Mouse (Mus musculus) forebrain, embryonic 10.5 days (tissue): ENCODE results near the gene Misp. TPM values are rescaled to one million over a fixed set of nuclear protein-coding genes. Genes with fewer than 3 reads are reported as not detected.

Experiments used
- DNase-seq: peaks from one replicate; pipeline ENCODE4 v3.0.0-alpha.2; 2017; ENCODE audit warnings: low spot score; ENCODE audit errors: extremely low spot score
- H3K27ac ChIP-seq: fragments of 300-500 bp; sonication (generic); 2 replicates; pipeline ENCODE4 v1.5.1; 2016; ENCODE audit warnings: mild to moderate bottlenecking
- H3K27me3 ChIP-seq: fragments of 300-500 bp; sonication (generic); 2 replicates; pipeline ENCODE4 v1.6.1; 2016; ENCODE audit warnings: mild to moderate bottlenecking; ENCODE audit not compliant: poor library complexity, severe bottlenecking
- H3K36me3 ChIP-seq: fragments of 300-500 bp; sonication (generic); replicated peaks from 2 replicates; pipeline ENCODE4 v1.6.1; 2016; ENCODE audit warnings: mild to moderate bottlenecking, moderate library complexity
- H3K4me1 ChIP-seq: fragments of 300-500 bp; sonication (generic); 2 replicates; pipeline ENCODE4 v1.6.1; 2016
- H3K4me3 ChIP-seq: fragments of 300-500 bp; sonication (generic); 2 replicates; pipeline ENCODE4 v1.5.1; 2016; ENCODE audit warnings: mild to moderate bottlenecking, moderate library complexity
- H3K9me3 ChIP-seq: fragments of 300-500 bp; sonication (generic); 2 replicates; pipeline ENCODE4 v1.6.1; 2016; ENCODE audit warnings: mild to moderate bottlenecking, moderate library complexity
- WGBS: fragments of 180-500 bp; shearing (Covaris S2); methylation state at CpG from one replicate; pipeline ENCODE4 v1.1.7; 2016; 5-methylcytosine and 5-hydroxymethylcytosine counted together
- polyA plus RNA-seq: library from polyadenylated mRNA; unstranded; fragments of >200 nt; fragmentation: Nextera tagmentation; extraction: Ambion mirVana; gene quantifications from 2 replicates; pipeline ENCODE4 v1.2.1, GENCODE M21; 2016

The Misp gene
- polyA plus RNA-seq, 1 experiment from 2014 or later = 1.0 TPM

DNA sequence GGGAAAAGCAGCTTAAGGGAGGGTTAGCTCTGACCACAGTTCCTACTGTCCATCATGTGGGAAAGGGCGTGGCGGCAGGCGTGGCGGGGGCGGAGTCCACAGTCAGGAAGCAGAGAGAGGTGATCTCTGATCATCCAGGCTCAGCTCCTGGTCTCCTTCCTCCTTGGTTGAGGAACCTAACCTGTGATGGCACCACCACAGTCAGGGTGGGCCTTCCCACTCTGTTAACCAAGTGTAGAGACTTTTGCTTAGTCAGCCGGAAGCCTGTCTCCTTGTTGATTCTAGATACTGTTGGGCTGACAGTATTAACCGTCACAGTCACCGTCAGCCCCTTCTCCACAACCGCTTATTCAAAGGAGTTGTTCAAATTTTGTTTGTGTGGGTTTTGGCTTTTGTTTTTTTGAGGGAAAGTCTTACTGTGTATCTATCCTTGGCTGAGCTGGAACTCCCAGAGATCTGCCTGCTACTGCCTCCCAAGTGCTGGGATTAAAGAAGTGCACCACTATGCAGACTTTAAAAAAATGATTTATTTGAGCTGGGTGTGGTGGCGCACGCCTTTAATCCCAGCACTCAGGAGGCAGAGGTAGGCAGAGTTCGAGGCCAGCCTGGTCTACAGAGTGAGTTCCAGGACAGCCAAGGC, 22.4 kb upstream of the Misp start:
- no peak for DNase-seq
- H3K27ac ChIP-seq = no peak overlapping the region
- H3K27me3 ChIP-seq = no peaks in the 10 kb centered on the region
- H3K36me3 ChIP-seq = peaks cover 29% of the 10 kb centered on the region
- WGBS = 95% methylated on average over 12 of the region's 12 CpGs
- no peaks in the 10 kb centered on the region for H3K9me3 ChIP-seq
- H3K4me3 ChIP-seq = no peak overlapping the region
- peaks cover 68% of the 10 kb centered on the region for H3K4me1 ChIP-seq

DNA sequence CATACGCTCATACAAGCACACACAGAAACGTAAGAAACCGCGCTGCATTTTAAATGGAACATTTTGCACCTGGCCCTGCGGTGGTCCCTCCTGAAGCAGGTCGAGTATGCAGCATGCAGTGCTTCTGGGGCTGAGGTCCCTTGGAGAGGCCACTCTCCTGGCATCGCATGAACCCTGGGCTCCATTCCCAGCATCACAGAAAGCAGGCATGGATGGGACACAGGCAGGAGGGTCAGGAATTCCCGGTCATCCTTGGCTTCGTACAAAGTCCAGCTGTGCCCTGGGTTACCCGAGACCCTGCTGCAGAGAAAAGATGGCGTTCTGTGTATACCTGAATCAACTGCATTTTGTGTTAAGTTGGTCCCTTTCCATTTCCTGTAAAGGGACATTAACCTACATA, 20.3 kb upstream of the Misp start:
- peaks cover 70% of the 10 kb centered on the region for H3K4me1 ChIP-seq
- peaks cover 29% of the 10 kb centered on the region for H3K36me3 ChIP-seq
- DNase-seq = no peak
- 89% methylated on average over 11 of the region's 11 CpGs for WGBS
- H3K27ac ChIP-seq = no peak overlapping the region
- no peaks in the 10 kb centered on the region for H3K27me3 ChIP-seq
- no peaks in the 10 kb centered on the region for H3K9me3 ChIP-seq
- no peak overlapping the region; the same call in 1 of the 2 replicates for H3K4me3 ChIP-seq

DNA sequence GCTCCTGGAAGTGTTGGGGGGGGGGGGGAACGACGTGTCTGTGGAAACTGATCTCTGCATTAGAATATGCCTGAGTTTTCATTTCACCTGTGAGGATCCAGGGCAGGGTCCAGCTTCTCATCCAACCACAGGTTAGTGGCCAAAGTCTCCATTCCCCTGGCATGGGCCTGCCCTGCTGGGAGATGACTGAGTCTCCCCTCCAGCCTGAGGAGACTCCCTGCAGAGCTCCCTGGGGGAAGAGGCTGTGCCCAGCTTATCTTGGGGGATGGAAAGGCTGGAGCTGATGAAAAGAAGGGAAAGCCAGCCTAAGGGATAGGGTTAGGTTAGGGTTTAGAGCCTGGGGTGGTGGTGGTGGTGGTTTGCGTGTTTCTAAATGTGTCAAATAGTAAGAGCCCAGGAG, 19.0 kb upstream of the Misp start:
- 16% methylated on average over 3 of the region's 3 CpGs for WGBS
- Histone ChIP-seq H3K27me3 (no peaks in the 10 kb centered on the region), H3K4me3 (peak overlapping the region; percentile 13; the same call in 1 of the 2 replicates), H3K4me1 (peaks cover 74% of the 10 kb centered on the region), H3K27ac (peak overlapping the region; percentile 90), H3K9me3 (no peaks in the 10 kb centered on the region), H3K36me3 (peaks cover 27% of the 10 kb centered on the region)
- DNase-seq = no peak

DNA sequence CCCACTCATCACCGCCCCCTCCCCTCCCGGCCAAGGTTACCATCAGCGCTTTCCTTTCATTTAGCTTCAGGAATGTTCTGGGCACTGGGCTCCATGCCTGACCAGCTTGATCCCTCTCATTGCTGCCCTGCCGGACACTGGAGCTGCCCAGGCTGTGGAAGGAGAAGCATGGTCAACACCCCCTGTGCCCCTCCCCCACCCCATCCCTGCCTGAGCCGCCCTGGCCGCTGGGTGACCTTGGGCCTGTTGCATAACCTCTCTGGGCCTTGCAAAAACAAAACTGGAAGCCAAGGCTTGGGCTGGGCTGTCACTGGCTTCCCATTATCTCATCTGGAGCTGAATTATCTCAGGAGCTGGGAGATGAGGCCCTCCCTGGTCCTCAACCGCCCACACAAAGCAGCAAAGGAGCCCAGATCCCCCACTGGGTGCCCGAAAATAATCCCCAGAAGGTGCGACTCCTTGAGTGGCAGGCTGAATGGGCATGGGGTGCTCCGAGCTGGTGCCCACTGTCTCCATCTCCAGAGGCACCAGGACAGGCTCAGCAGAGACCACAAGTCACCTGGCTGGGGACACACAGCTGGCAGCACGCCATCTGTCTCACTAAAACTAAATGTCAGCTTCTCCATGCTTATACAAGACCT, 18.3 kb upstream of the Misp start:
- H3K27me3 ChIP-seq = no peaks in the 10 kb centered on the region
- H3K4me3 ChIP-seq = peak overlapping the region; percentile 13; the same call in 1 of the 2 replicates
- peak overlapping the region; percentile 90 for H3K27ac ChIP-seq
- DNase-seq = no peak
- 35% methylated on average over 11 of the region's 11 CpGs for WGBS
- H3K9me3 ChIP-seq = no peaks in the 10 kb centered on the region
- H3K4me1 ChIP-seq = peaks cover 74% of the 10 kb centered on the region
- H3K36me3 ChIP-seq = peaks cover 28% of the 10 kb centered on the region

DNA sequence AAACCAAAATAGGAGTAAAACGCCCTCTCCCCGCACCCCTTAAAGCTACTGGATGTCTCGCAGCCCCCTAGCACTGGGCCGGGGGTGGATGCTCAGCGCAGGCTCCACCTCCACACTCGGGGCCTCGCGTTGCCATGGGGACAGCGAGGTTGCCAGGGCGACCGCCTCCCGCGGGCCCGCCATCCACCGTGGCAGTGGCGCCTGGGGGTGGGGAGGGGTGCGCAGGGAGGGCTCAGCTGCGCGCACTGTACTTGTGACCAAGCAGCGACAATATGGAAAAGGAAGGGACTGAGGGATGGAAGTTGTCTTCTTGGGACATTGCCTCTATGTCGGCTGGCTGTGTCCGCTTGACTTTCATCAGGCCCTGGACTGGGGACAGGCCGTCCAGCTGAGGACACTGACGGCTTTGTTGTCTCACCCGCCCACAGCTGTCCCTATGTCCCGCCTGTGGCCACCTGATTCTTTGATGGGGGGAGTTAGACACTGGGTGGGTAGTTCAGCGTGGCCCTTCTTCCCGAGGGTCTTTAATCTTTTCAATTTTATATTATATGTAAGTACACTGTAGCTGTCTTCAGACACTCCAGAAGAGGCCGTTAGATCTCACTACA, 17.0 kb upstream of the Misp start:
- Histone ChIP-seq H3K4me1 (peaks cover 83% of the 10 kb centered on the region), H3K27me3 (no peaks in the 10 kb centered on the region), H3K27ac (peak overlapping the region; percentile 90), H3K4me3 (peak overlapping the region; percentile 45), H3K36me3 (peaks cover 41% of the 10 kb centered on the region), H3K9me3 (no peaks in the 10 kb centered on the region)
- peak; percentile 92 for DNase-seq
- 6% methylated on average over 29 of the region's 29 CpGs for WGBS

DNA sequence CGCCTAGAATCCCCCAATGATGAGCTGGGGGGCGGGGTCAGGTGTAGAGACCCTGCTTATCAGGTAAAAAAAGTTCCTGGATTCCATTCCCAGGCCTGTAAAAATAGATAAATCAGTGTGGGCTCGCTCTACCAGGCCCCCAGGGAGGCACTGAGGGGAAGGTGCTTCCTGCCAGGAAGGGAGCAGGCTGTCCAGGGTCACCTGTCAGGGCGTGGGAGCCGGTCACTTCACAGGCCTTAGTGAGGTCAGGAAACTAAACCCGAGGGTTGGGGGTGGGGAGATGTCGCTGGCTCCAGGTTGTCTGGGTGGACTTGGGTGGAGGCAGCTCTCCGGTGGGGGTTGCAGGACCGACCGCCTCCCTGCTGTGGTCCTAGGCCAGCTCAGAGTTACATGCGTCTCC, 15.2 kb upstream of the Misp start:
- no peaks in the 10 kb centered on the region for H3K27me3 ChIP-seq
- H3K4me3 ChIP-seq = no peak overlapping the region; the same call in 1 of the 2 replicates
- 70% methylated on average over 11 of the region's 11 CpGs for WGBS
- peaks cover 45% of the 10 kb centered on the region for H3K36me3 ChIP-seq
- H3K27ac ChIP-seq = peak overlapping the region; percentile 90
- no peaks in the 10 kb centered on the region for H3K9me3 ChIP-seq
- no peak for DNase-seq
- peaks cover 77% of the 10 kb centered on the region for H3K4me1 ChIP-seq

DNA sequence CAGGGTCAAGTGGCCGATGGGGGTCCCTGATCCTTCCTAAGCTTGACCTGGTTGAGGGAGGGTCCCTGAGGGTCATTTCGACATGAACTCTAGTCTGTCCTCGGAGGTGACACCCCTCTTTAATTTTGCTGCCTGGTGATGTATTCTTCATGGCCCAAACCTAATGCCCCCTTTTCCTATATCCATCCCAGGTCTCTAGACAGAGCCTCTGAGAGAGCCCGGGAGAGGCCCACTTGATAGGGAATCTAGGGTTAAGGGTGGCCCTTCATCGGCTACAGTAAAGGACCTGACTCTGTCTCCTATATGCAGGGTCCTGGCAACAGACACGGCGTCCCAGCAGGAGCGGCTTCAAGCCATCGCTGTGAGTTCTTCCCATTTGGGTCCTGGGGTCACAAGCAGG, 14.5 kb upstream of the Misp start:
- no peak for DNase-seq
- WGBS = 91% methylated on average over 9 of the region's 9 CpGs

DNA sequence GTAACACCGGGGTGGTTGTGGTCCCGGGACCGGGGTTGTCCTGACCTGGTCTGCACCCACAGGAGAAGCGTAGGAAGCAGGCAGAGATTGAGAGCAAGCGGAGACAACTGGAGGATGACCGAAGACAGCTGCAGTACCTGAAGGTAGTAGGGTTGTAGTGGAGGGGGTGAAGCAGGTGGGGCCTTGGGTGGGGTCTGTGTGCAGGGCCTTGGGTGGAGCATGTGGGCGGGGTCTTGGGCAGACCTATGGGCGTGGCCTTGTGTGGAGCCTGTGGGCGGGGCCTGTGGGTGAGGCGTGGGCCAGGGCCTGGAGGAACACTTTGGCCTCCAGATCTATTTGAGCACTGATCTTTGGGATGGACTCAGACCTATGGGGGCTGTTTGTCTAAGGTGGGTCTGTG, 13.8 kb upstream of the Misp start:
- WGBS = 77% methylated on average over 10 of the region's 10 CpGs
- no peak for DNase-seq
- Histone ChIP-seq H3K4me1 (peaks cover 68% of the 10 kb centered on the region), H3K9me3 (no peaks in the 10 kb centered on the region), H3K27me3 (no peaks in the 10 kb centered on the region), H3K27ac (peak overlapping the region; percentile 66; the same call in 1 of the 2 replicates), H3K4me3 (peak overlapping the region; percentile 2; the same call in 1 of the 2 replicates), H3K36me3 (peaks cover 54% of the 10 kb centered on the region)

More for the DNA sequence above, 14.5 kb upstream of the Misp start:
- H3K27me3 ChIP-seq = no peaks in the 10 kb centered on the region
- no peaks in the 10 kb centered on the region for H3K9me3 ChIP-seq
- peak overlapping the region; percentile 45 for H3K27ac ChIP-seq
- peaks cover 71% of the 10 kb centered on the region for H3K4me1 ChIP-seq
- H3K36me3 ChIP-seq = peaks cover 47% of the 10 kb centered on the region
- H3K4me3 ChIP-seq = no peak overlapping the region

DNA sequence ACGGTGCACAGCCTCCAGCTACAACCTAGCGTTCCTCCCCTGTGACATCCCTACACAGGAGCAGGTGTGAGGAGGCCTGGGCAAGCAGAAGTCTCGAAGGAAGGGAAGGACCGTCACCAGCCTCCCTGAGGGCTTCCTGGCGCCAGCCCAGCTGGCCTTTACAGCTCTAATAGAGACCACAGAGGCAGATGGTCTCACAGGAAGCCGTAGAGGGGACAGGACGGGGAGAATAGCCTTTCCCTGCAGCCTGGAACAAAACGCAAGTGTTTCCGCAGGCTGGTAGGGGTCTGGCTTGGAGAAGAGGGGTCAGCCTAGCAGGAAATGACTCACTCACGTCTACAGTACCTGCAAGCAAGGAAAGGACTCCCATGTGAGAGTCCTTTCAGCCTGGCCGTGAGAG, 13.0 kb upstream of the Misp start:
- WGBS = 76% methylated on average over 11 of the region's 11 CpGs
- Histone ChIP-seq H3K27me3 (no peaks in the 10 kb centered on the region), H3K27ac (peak overlapping the region; percentile 66), H3K36me3 (peaks cover 62% of the 10 kb centered on the region), H3K9me3 (no peaks in the 10 kb centered on the region), H3K4me1 (peaks cover 65% of the 10 kb centered on the region), H3K4me3 (peak overlapping the region; percentile 1; the same call in 1 of the 2 replicates)
- no peak for DNase-seq

DNA sequence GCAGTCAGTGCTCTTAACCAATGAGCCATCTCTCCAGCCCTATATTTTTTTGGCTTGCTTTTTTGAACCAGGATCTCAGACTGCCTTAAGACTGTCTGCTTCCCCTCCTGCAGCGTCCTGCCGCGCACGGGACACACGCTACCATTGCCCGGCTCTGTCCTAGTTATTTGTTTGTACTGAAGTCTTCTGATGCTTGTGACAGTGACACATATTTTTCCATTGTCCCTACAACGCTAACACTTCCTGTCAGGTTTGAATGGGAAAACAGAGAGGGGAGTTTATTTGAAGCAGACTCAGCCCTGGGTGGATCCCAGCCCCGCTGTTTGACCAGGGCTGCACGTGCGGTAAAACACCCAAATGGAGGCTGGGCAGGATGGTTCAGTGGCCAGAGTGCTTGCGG, 12.1 kb upstream of the Misp start:
- Histone ChIP-seq H3K27ac (peak overlapping the region; percentile 66), H3K4me1 (peaks cover 56% of the 10 kb centered on the region), H3K27me3 (no peaks in the 10 kb centered on the region), H3K9me3 (no peaks in the 10 kb centered on the region), H3K4me3 (no peak overlapping the region), H3K36me3 (peaks cover 64% of the 10 kb centered on the region)
- DNase-seq = no peak
- 92% methylated on average over 11 of the region's 11 CpGs for WGBS

DNA sequence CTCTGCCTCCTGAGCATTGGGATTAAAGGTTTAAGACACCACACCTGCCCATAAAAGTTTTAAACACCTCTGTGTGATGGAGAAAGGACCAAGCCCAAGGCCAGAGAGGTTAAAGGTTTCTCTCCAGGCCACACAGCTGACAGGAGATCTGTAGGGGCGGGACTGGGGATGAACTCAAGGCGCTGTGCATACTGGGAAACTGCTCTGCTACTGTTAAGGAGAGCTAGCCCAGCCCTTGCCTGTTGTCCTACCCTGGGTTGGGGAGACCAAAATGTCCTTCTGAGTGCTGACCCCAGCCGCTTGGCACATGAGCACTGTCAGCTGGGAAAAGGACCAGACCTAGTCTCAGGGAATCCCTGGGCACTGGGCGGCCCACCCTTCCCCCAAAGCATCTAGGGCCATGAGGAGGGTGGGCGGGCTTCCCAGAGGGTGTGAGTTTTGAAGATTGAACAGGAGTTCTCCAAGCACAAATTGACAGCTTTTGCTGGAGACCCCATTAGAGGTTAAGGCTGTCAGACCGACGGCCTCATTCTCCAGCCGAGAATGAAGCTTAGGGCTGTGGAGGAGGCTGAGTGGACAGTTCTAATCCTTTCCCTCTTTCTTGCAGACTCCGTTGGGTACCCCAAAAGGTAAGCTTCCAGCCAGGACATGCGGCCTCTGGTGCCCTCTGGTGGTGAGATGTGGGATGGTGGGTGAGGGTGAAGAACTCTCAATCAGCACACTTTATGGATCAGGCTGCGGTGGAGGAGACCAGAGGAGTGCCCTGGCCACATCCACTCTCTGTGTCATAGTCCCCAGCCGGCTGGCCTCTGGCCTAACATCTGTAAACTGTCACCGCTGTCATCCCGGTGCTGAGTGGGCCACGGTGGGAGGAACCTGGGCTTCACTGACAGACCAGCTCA, 8.8 kb upstream of the Misp start:
- no peaks in the 10 kb centered on the region for H3K9me3 ChIP-seq

DNA sequence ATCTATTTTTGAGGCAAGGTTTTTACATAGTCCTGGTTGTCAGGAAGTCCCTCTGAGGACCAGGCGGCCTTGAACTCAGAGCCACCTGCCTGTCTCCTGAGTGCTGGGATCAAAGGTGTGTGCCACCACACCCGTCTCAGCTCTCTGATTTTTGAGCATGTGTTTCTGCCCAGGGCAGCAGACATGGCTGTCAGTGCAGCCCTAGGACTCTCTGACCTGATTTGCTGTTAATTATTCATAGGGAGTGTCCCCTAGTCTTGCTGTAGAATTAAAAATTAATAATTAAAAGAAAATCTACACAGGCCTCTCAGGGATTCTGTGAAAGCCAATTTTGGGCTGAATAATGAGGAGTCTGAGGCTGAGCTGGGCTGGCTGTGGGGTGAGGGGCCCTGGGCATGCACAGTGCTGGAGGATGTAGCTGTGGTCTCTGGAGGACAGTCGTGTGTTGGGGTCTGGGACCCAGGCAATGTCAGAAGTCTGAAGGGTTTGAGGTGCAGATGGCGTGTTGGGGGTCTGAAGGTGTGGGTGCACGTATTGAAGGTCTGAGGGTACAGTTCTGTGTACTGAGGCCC, 6.4 kb upstream of the Misp start:
- no peaks in the 10 kb centered on the region for H3K27me3 ChIP-seq
- H3K4me3 ChIP-seq = no peak overlapping the region
- 88% methylated on average over 5 of the region's 5 CpGs for WGBS
- peaks cover 12% of the 10 kb centered on the region; the same call in 1 of the 2 replicates for H3K4me1 ChIP-seq
- no peak for DNase-seq
- no peaks in the 10 kb centered on the region for H3K9me3 ChIP-seq
- H3K36me3 ChIP-seq = peaks cover 75% of the 10 kb centered on the region
- no peak overlapping the region for H3K27ac ChIP-seq

More for the DNA sequence above, 8.8 kb upstream of the Misp start:
- DNase-seq = peak; percentile 84
- WGBS = 34% methylated on average over 15 of the region's 15 CpGs
- Histone ChIP-seq H3K27me3 (no peaks in the 10 kb centered on the region), H3K36me3 (peaks cover 79% of the 10 kb centered on the region), H3K4me3 (no peak overlapping the region), H3K4me1 (peaks cover 23% of the 10 kb centered on the region), H3K27ac (no peak overlapping the region)
